Mouse (Mus musculus): ENCODE measurements around the gene Grxcr1.

Gene Grxcr1

DNA sequence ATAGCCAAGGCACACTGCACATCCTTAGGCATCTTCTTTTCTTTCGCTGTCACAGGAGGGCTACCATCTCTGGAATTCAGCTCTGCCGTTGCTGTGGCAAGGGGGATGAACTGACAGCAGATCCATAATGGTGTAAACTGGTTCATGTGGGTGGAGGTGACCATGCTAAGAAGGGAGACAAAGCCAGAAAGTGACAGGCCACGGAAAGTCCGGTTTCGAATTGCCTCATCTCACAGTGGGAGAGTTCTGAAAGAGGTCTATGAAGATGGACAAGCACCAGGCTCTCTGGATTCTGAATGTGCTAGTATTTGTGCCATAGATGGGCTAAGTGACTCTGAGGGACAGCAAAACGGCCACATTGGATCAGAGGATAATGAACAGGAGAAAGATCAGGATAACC, at the start of gene Grxcr1:
Grxcr1 (plus strand) TSS at position 92 of the 400 bp plus-strand sequence.
- no peak for DNase-seq (ENCODE audit: low spot score)

DNA sequence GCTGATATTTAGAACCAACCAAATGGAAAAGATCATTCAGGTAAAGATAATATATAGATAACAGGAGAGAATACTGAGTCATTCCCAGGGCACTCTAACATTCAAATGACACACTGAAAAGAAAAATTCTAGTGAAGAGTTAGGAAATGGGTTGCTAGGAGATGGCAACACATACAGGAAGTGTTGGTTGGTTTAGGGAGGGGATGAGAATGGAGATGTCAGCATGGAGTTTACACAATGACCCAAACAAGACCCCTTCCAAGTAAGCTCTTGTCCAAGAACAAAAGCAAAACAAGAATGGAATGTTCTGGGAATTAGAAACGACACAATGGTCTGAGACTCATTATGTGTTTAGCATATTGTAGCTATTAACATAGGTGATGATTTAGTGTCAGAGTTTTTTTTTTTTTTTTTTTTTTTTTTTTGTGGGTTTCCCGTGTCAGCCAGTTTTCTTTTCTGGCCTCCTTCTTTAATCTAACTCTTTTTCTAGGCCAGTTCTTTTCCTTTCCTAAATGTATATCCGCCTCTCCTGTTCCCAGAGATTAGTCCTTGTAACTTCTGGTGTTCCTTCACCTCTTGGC, 49.6 kb upstream of the Grxcr1 start:
- no peak for DNase-seq (ENCODE audit: low spot score)

GRCm38 (mm10) chr5:67990426-67990825, 41.2 kb upstream of the Grxcr1 start:
- DNase-seq (ENCODE audit: low spot score) = no peak

DNA sequence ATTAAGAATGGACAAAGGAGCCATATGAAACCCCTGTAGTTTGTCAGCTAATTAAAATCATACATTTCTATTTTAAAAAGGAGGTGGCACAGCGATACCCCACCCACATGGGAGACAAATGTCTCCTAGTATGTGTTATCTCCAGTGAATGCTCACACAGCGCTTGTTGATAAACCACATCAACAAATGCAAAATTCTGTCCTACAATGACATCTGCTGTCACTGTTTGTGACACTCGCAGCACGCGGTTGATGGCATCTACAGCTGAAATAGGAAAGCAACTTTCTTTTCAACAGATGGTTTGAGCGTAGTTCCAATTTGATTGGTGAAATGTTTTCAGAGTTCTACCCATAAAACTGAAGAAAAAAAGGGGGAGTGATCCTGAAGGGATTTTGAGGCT, 29.0 kb upstream of the Grxcr1 start:
- no peak for DNase-seq (ENCODE audit: low spot score)

GRCm38 (mm10) chr5:68003904-68004303, 27.7 kb upstream of the Grxcr1 start:
- DNase-seq (ENCODE audit: low spot score) = no peak

- DNase-seq (ENCODE audit: low spot score) = no peak
Measured at GRCm38 (mm10) chr5:68004419-68004818, 27.2 kb upstream of the Grxcr1 start.

DNA sequence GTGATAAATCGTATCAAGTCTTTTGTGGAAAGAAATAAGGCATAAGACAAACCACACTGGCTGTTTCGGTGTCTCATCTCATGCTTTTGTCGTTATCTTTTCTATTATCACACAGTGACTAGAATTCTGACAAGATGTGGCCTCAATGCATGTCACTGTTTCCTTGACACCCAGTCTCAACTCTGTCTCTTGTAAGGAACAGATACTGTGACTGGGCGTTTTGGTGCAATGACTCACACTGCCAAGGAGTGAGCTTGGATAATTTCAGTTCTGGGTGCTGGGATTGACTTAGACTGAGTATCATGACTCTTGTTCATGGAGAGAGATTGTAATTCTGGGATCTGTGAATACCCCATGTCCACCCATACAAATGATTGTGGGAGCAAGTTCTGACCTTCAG, 24.6 kb upstream of the Grxcr1 start:
- DNase-seq (ENCODE audit: low spot score) = no peak

GRCm38 (mm10) chr5:68011569-68011968, 20.1 kb upstream of the Grxcr1 start:
- DNase-seq (ENCODE audit: low spot score) = no peak

DNA sequence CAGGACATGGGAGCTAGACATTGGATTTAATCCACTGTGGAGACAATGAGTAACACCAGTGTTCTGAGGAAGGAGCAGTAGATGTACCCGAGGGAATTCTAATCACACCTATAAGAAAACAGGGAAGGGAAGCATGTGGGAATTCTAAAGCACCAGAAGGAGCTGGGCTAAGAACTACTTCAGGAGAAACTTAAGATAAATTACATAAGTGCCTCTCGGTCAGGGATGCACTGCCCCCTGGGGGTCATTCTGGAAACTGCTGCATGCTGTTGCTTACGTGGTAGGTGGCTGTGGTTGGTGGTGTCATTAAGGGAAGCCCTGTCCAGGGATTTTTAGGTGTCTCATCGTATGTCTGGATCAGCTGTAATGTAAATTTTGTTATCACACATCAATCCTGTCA, 19.0 kb upstream of the Grxcr1 start:
- DNase-seq (ENCODE audit: low spot score) = peak; percentile 64

DNA sequence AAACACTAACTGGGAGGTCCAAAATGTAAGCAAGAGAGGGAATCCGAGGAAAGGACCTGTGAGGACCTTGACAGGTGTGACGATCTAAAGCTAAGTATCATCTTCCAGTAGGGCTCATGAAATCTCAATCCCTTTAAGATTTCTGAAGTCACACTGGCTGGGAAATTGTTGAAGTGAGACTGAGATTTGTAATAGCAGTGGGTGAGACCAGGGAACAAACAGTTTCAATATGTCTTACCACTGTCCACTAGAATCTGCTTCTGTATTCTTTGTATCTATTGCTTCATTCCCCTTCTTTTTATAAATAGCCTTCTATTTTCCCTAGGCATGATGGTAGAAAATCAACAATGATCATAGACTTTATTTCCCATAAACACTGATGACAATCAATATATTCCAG, 10.8 kb upstream of the Grxcr1 start:
- DNase-seq (ENCODE audit: low spot score) = no peak

- DNase-seq (ENCODE audit: low spot score) = no peak
Measured at GRCm38 (mm10) chr5:68026658-68027422, 4.8 kb upstream of the Grxcr1 start.

GRCm38 (mm10) chr5:68027474-68027873, 4.2 kb upstream of the Grxcr1 start:
- DNase-seq (ENCODE audit: low spot score) = no peak

DNA sequence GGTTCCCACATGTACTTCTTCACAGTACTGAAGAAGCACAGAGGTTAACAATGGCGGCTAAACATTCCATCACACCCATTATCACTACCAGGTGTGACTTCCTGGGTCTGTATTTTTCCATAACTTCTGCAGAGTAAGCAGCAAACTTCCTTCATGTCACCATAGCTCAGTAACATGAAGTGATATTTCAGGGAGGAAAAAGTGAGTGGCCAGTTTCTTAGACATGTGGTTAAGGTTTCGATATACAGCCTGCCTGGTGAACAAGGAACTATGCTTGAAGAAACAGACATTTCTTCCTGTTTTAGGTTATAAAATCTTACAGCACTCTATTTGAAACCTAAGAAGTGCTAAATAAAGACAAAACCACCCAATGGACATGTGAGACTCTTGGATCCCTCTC, 1.7 kb downstream of the Grxcr1 start:
- DNase-seq (ENCODE audit: low spot score) = no peak

DNA sequence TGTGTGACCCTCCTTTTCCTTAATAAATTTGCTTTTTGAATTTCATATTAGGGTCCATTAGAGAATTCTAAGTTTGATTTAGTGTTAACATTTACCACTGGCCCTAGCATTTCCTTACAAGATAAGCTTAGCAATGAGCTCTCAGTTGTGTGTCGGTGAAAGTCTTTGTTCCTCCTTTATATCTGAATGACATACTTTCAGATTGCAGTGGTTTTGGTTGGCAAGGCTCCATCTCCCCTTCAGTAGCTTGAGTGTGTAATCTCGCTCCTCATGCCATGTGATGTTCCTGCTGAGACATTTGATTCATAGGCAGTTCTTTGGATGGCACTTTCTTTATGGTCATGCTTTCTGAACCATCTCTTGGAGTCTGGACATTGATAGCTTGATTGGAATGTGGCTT, 7.4 kb downstream of the Grxcr1 start:
- DNase-seq (ENCODE audit: low spot score) = no peak

- no peak for DNase-seq (ENCODE audit: low spot score)
Measured at GRCm38 (mm10) chr5:68043339-68043738, 11.7 kb downstream of the Grxcr1 start.

DNA sequence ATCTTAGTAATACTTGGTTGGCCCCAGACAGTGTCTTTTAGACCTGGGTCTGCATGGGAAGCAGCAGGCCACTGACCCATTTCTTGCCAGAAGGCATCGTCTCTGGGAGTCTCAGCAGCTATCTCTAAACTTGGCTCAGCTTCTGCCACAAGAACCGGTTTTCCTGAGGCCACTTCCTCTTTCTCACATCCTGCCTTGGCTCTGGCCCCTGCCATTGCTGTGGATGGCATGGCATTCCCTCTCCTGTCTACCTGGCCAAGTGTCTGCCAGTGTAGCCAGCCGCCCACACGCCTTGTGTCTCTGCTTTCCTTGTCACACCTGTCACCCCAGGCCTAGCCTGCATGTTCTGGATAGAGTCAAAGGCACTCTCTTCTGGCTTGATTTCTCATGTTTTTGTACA, 17.1 kb downstream of the Grxcr1 start:
- no peak for DNase-seq (ENCODE audit: low spot score)

GRCm38 (mm10) chr5:68049536-68049935, 17.9 kb downstream of the Grxcr1 start:
- DNase-seq (ENCODE audit: low spot score) = no peak

DNA sequence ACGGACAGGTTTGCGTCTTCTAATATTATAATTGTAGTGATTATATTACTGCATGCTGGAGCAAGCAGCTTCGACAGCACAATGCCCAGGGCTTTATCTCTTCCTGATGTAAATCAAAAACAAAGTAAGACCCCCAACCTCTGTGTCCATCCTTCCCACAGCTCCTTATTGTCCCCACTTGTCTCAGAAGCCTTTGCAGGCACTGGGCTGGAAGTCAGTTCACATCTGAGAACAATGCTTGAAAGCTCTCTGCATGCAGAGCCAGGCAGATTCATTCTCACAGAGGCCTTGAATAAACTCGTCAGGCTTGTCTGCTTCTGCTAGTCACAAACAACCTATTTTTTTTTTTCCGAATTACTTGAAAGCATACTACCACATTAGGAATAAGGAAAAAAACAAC, 19.5 kb downstream of the Grxcr1 start:
- DNase-seq (ENCODE audit: low spot score) = no peak

DNA sequence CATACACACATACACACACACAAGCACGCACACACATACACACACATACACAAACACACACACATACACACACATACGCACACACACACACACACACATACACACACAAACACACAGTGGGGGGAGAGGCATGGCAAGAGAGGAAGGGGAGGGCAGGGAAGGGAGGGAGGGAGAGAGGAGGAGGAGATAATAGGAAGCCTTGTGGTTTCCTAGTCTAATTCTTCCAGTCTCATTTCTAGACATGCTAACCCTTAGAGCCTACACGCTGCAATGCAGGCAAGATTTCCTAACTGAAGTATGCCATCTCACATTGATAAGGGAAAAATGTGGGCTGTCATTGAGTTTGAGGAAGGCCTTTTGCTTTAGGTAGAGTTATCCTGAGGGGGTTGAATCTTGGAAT, 25.9 kb downstream of the Grxcr1 start:
- DNase-seq (ENCODE audit: low spot score) = no peak

DNA sequence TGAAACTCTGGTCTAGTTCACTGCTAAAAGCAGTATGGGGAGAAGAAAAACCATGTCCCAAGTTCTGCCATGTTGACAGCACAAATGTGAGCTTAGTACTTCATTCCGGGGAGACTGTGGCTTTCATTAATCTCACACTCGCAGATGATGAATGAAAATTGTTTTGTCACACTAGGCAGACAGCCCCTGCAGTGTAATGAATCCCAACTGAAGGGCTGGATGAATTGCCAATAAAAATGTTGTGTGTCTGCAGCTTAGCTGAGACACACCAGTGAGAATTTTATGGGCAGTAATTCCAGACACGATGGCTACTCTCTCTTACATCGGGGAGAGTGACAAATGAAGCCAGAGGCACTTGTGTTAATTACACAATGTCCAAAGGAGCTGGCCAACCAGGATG, 37.1 kb downstream of the Grxcr1 start:
- no peak for DNase-seq (ENCODE audit: low spot score)

DNA sequence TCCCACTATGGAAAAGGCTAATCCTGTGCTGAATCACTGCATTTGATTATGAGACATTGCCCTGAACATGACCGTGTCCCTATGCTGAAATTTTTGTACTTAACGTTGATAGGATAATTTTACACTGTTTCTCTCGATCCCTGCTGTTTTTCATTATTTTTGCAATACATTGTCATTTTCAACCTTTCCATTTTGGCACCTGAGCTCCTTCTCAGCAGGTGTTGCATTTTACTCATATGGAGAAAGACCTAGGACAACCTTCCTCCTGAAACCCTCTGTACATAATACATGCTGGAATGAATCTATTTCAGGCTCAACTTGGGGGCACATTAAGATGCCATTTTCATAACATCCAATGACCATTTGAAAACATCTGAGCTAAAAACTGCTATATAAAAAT, 38.7 kb downstream of the Grxcr1 start:
- no peak for DNase-seq (ENCODE audit: low spot score)

DNA sequence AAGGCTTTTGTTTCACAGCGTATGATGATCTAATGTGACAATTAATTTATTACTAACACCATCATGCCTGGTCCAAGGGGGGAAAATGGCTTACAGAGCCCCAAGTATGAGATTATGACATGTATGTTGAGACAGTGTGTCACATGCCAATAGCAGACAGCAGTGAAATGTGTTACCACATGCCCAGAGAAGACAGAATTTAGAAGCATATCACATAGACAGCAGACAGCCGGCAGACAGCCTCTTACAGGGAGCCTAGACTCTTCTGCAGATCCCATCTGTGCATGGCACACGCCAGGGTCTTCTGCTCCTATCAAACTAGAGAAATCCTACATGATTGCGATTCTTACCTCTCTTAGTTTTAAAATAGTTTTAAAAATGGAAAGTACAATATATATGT, 40.2 kb downstream of the Grxcr1 start:
- no peak for DNase-seq (ENCODE audit: low spot score)

- DNase-seq (ENCODE audit: low spot score) = no peak
Measured at GRCm38 (mm10) chr5:68086535-68087098, 55.0 kb downstream of the Grxcr1 start.

GRCm38 (mm10) chr5:68087174-68087573, 55.5 kb downstream of the Grxcr1 start:
- DNase-seq (ENCODE audit: low spot score) = no peak
